Mouse (Mus musculus): ENCODE data around the gene Sfn. TPM values are rescaled to one million over a fixed set of nuclear protein-coding genes. Genes with fewer than 3 reads are reported as not detected.

Sfn gene
- 1.1 TPM for polyA plus RNA-seq (2014; fragmentation: Illumina TruSeq; extraction: RNeasy Lipid Tissue Mini Kit (QIAGEN cat#74804); ENCODE audit: low read depth, low replicate concordance)

GRCm38 (mm10) chr4:133601721-133602218 lies at the start of gene Sfn:
Gene Sfn (minus strand): TSS chr4:133602168.

GRCm38 (mm10) chr4:133649989-133650699 lies 48.2 kb upstream of the Sfn start, which contains the start of gene Zdhhc18:
Gene Zdhhc18 (minus strand): TSS chr4:133650154.

DNA sequence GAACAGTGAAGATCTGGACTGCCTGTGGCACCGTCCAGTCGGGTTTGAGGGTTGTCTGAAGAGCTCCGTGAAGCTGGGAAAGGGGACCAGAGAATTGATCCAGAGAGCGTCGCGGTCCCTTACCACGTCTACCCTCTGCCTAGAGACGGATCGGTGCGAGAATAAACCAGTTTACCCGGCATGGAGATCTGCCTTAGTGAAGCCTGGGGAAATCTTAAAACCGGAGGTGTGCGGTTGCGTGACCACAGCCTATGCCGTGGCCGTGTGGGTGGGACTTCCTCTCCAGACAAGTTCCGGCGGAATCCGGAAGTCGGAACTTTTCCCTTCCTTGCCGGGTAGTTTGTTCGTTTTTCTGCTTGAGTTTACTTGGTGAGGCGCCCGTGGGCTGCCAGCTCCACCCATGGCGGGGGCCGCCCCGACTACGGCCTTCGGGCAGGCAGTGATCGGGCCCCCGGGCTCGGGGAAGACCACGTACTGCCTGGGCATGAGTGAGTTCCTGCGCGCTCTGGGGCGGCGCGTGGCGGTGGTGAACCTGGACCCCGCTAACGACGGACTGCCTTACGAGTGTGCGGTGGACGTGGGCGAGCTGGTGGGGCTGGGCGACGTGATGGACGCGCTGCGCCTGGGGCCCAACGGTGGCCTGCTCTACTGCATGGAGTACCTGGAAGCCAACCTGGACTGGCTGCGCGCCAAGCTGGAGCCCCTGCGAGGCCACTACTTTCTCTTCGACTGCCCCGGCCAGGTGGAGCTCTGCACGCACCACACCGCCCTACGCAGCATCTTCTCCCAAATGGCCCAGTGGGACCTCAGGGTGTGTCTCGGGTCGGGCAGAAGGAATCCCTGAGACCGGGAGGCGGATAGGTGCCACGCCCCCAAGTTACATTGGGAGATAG lies 17.7 kb downstream of the Sfn start, which contains the start of gene Gpn2:
Gene Gpn2 (plus strand): TSS at position 304 of the 893 bp plus-strand sequence.

DNA sequence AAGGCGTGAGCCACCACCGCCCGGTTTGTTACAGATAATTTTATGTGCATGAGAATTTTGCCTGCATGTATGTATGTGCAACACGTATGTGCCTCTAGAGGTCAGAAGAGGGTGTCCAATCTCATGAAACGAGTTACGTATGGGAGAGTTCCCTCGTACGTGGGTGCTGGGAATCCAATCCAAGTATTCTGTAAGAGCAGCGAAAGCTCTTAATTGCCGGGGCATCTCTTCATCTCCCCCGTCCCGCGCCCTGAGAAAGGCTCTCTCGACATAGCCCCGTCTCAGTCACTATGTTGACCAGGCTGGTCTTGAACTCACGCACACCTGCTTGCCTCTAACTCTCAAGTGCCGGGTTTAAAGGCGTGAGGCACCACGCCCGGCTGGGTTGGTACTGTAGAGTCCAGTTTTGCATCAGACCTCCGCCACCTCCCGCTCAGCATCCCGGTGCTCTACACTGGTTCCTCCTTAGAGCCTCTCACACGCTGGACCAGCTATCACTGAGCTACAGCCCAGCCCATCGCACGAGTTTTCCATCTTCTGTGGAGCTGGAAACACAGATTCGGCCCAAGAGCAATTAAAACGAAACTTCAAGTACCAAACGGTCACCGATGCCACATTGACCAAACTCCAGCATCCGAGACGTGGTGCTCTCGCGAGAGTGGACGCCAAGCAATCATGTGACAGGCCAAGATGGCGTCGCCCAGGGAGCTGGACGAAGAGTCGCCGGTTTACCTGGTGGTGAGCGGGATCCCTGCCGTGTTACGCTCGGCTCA lies 27.7 kb downstream of the Sfn start, which contains the start of gene Gpatch3:
Gene Gpatch3 (plus strand): TSS at position 676 of the 773 bp plus-strand sequence.

GRCm38 (mm10) chr4:133552768-133553447 lies 49.1 kb downstream of the Sfn start, which contains the start of gene Nr0b2:
Gene Nr0b2 (plus strand): TSS chr4:133553376.

Other genes with a start within 250 kb of the Sfn start
- 4.4 TPM for gene Wdtc1, start 248.7 kb downstream of the Sfn start, polyA plus RNA-seq (2014; fragmentation: Illumina TruSeq; extraction: RNeasy Lipid Tissue Mini Kit (QIAGEN cat#74804); ENCODE audit: low read depth, low replicate concordance)
- 2.6 TPM for gene Slc9a1, start 232.5 kb downstream of the Sfn start, polyA plus RNA-seq (2014; fragmentation: Illumina TruSeq; extraction: RNeasy Lipid Tissue Mini Kit (QIAGEN cat#74804); ENCODE audit: low read depth, low replicate concordance)
- 0.32 TPM for gene Tent5b, start 122.0 kb downstream of the Sfn start, polyA plus RNA-seq (2014; fragmentation: Illumina TruSeq; extraction: RNeasy Lipid Tissue Mini Kit (QIAGEN cat#74804); ENCODE audit: low read depth, low replicate concordance)
- gene Trnp1, start 103.6 kb downstream of the Sfn start, polyA plus RNA-seq (2014; fragmentation: Illumina TruSeq; extraction: RNeasy Lipid Tissue Mini Kit (QIAGEN cat#74804); ENCODE audit: low read depth, low replicate concordance), result 1.8 TPM
- 1.5 TPM for gene Kdf1, start 83.2 kb downstream of the Sfn start, polyA plus RNA-seq (2014; fragmentation: Illumina TruSeq; extraction: RNeasy Lipid Tissue Mini Kit (QIAGEN cat#74804); ENCODE audit: low read depth, low replicate concordance)
- 11.4 TPM for gene Nudc, start 56.2 kb downstream of the Sfn start, polyA plus RNA-seq (2014; fragmentation: Illumina TruSeq; extraction: RNeasy Lipid Tissue Mini Kit (QIAGEN cat#74804); ENCODE audit: low read depth, low replicate concordance)
- not detected for gene Nr0b2, start 48.8 kb downstream of the Sfn start, polyA plus RNA-seq (2014; fragmentation: Illumina TruSeq; extraction: RNeasy Lipid Tissue Mini Kit (QIAGEN cat#74804); ENCODE audit: low read depth, low replicate concordance)
- gene Gpatch3, start 27.4 kb downstream of the Sfn start, polyA plus RNA-seq (2014; fragmentation: Illumina TruSeq; extraction: RNeasy Lipid Tissue Mini Kit (QIAGEN cat#74804); ENCODE audit: low read depth, low replicate concordance), result not detected
- gene Gpn2, start 17.8 kb downstream of the Sfn start, polyA plus RNA-seq (2014; fragmentation: Illumina TruSeq; extraction: RNeasy Lipid Tissue Mini Kit (QIAGEN cat#74804); ENCODE audit: low read depth, low replicate concordance), result 0.44 TPM
- gene Zdhhc18, start 48.0 kb upstream of the Sfn start, polyA plus RNA-seq (2014; fragmentation: Illumina TruSeq; extraction: RNeasy Lipid Tissue Mini Kit (QIAGEN cat#74804); ENCODE audit: low read depth, low replicate concordance), result 4.6 TPM
- 4.5 TPM for gene Pigv, start 70.5 kb upstream of the Sfn start, polyA plus RNA-seq (2014; fragmentation: Illumina TruSeq; extraction: RNeasy Lipid Tissue Mini Kit (QIAGEN cat#74804); ENCODE audit: low read depth, low replicate concordance)
- 21.0 TPM for gene Arid1a, start 154.6 kb upstream of the Sfn start, polyA plus RNA-seq (2014; fragmentation: Illumina TruSeq; extraction: RNeasy Lipid Tissue Mini Kit (QIAGEN cat#74804); ENCODE audit: low read depth, low replicate concordance)